Mouse (Mus musculus) intestine, embryonic 16.5 days (tissue): Measurements from ENCODE around the gene Ptx4. TPM values are rescaled to one million over a fixed set of nuclear protein-coding genes. Genes with fewer than 3 reads are reported as not detected.

Source experiments
- ATAC-seq: fragments of 200-750 bp; cut with Nextera tagmentation; 2 replicates; pipeline ENCODE4 v1.8.0; 2017; ENCODE audit warnings: moderate TSS enrichment, moderate library complexity
- H3K27ac ChIP-seq: fragments of 300-500 bp; sonication (generic); 2 replicates; pipeline ENCODE4 v1.5.1; 2014; ENCODE audit warnings: mild to moderate bottlenecking, low read length
- H3K27me3 ChIP-seq: fragments of 300-500 bp; sonication (generic); replicated peaks from 2 replicates; pipeline ENCODE4 v1.6.1; 2014; ENCODE audit warnings: low read length, control low read depth, mixed read lengths; ENCODE audit not compliant: control insufficient read depth, insufficient read depth
- H3K36me3 ChIP-seq: fragments of 300-500 bp; sonication (generic); 2 replicates; pipeline ENCODE4 v1.6.1; 2014; ENCODE audit warnings: low read length, control low read depth; ENCODE audit not compliant: control insufficient read depth, insufficient read depth
- H3K4me1 ChIP-seq: fragments of 300-500 bp; sonication (generic); 2 replicates; pipeline ENCODE4 v1.6.1; 2014; ENCODE audit warnings: low read length, control low read depth, mixed read lengths; ENCODE audit not compliant: control insufficient read depth, insufficient read depth
- H3K4me2 ChIP-seq: fragments of 300-500 bp; sonication (generic); 2 replicates; pipeline ENCODE4 v1.6.1; 2014; ENCODE audit warnings: low read depth, low read length, control low read depth
- H3K4me3 ChIP-seq: fragments of 300-500 bp; sonication (generic); 2 replicates; pipeline ENCODE4 v1.5.1; 2014; ENCODE audit warnings: mild to moderate bottlenecking, low read length
- H3K9ac ChIP-seq: fragments of 300-500 bp; sonication (generic); 2 replicates; pipeline ENCODE4 v1.6.1; 2014; ENCODE audit warnings: low read depth, low read length
- H3K9me3 ChIP-seq: fragments of 300-500 bp; sonication (generic); 2 replicates; pipeline ENCODE4 v1.6.1; 2016; ENCODE audit warnings: low read length, control low read depth; ENCODE audit not compliant: control insufficient read depth
- WGBS: fragments of 180-500 bp; shearing (Covaris S2); extraction: QIAGEN DNeasy Blood & Tissue Kit; methylation state at CpG from one replicate; pipeline ENCODE4 v1.1.7; 2014; 5-methylcytosine and 5-hydroxymethylcytosine counted together
- polyA plus RNA-seq: library from polyadenylated mRNA; unstranded; fragments of >200 nt; fragmentation: Nextera tagmentation; extraction: Ambion mirVana; gene quantifications from 2 replicates; pipeline ENCODE4 v1.2.1, GENCODE M21; 2015

Gene Ptx4
- 0.20 and 0.24 TPM in 2 replicates for polyA plus RNA-seq

- 41% methylated on average over 3 of the region's 3 CpGs for WGBS
- H3K4me3 ChIP-seq = no peak within 1 kb of the TSS
- no peak within 1 kb of the TSS for H3K27ac ChIP-seq
- no peaks in the 10 kb centered on the region for H3K9me3 ChIP-seq
- H3K4me1 ChIP-seq = no peaks in the 10 kb centered on the region
- no peak within 1 kb of the TSS for H3K4me2 ChIP-seq
- no peaks in the 10 kb centered on the region for H3K36me3 ChIP-seq
- no peak for ATAC-seq
- 0 out of 2 replicates have a peak, but pooled peaks cover 3% of the 10 kb centered on the region for H3K27me3 ChIP-seq
- H3K9ac ChIP-seq = no peak within 1 kb of the TSS
Observed at GRCm38 (mm10) chr17:25120406-25120805, at the start of gene Ptx4. Gene Ptx4 (plus strand): TSS chr17:25120760.

GRCm38 (mm10) chr17:25076906-25077305 is 43.7 kb upstream of the Ptx4 start:
- WGBS = 86% methylated on average over 4 of the region's 4 CpGs
- H3K4me3 ChIP-seq = no peak overlapping the region
- H3K4me2 ChIP-seq = no peak overlapping the region

GRCm38 (mm10) chr17:25077771-25078372 is 42.7 kb upstream of the Ptx4 start:
- H3K27ac ChIP-seq = peak overlapping the region; percentile 62
- WGBS = 58% methylated on average over 13 of the region's 13 CpGs
- H3K27me3 ChIP-seq = no peaks in the 10 kb centered on the region
- peaks cover 25% of the 10 kb centered on the region for H3K4me1 ChIP-seq
- peak overlapping the region; percentile 45 for H3K4me2 ChIP-seq
- H3K36me3 ChIP-seq = no peaks in the 10 kb centered on the region
- H3K4me3 ChIP-seq = peak overlapping the region; percentile 43
- no peak for ATAC-seq
- peak overlapping the region; percentile 56 for H3K9ac ChIP-seq
- H3K9me3 ChIP-seq = no peaks in the 10 kb centered on the region

More at GRCm38 (mm10) chr17:25076906-25077305, 43.7 kb upstream of the Ptx4 start:
- Histone ChIP-seq H3K4me1 (peaks cover 19% of the 10 kb centered on the region), H3K27ac (no peak overlapping the region), H3K9me3 (no peaks in the 10 kb centered on the region), H3K9ac (no peak overlapping the region), H3K27me3 (no peaks in the 10 kb centered on the region), H3K36me3 (no peaks in the 10 kb centered on the region)
- ATAC-seq = no peak

- H3K9me3 ChIP-seq = no peaks in the 10 kb centered on the region
- peak overlapping the region; percentile 43 for H3K4me3 ChIP-seq
- ATAC-seq = no peak
- H3K4me1 ChIP-seq = peaks cover 41% of the 10 kb centered on the region
- peak overlapping the region; percentile 56 for H3K9ac ChIP-seq
- H3K27ac ChIP-seq = peak overlapping the region; percentile 98
- H3K27me3 ChIP-seq = no peaks in the 10 kb centered on the region
- 77% methylated on average over 13 of the region's 13 CpGs for WGBS
- H3K4me2 ChIP-seq = peak overlapping the region; percentile 45
- no peaks in the 10 kb centered on the region for H3K36me3 ChIP-seq
Observed at GRCm38 (mm10) chr17:25080210-25080609, 40.4 kb upstream of the Ptx4 start.

- peaks cover 41% of the 10 kb centered on the region for H3K4me1 ChIP-seq
- peak overlapping the region; percentile 56 for H3K9ac ChIP-seq
- WGBS = 45% methylated on average over 11 of the region's 11 CpGs
- ATAC-seq = peak; percentile 16; the same call in 1 of the 2 replicates
- H3K9me3 ChIP-seq = no peaks in the 10 kb centered on the region
- no peaks in the 10 kb centered on the region for H3K27me3 ChIP-seq
- peak overlapping the region; percentile 45 for H3K4me2 ChIP-seq
- no peaks in the 10 kb centered on the region for H3K36me3 ChIP-seq
- peak overlapping the region; percentile 43 for H3K4me3 ChIP-seq
- peak overlapping the region; percentile 98 for H3K27ac ChIP-seq
Observed at GRCm38 (mm10) chr17:25080960-25081381, 39.6 kb upstream of the Ptx4 start.

GRCm38 (mm10) chr17:25082081-25082847 is 38.3 kb upstream of the Ptx4 start:
- Histone ChIP-seq H3K36me3 (no peaks in the 10 kb centered on the region), H3K9me3 (no peaks in the 10 kb centered on the region), H3K27ac (peak overlapping the region; percentile 98), H3K4me1 (peaks cover 41% of the 10 kb centered on the region), H3K4me2 (peak overlapping the region; percentile 20), H3K27me3 (no peaks in the 10 kb centered on the region), H3K9ac (0 out of 2 replicates have a peak overlapping the region, but pooled peaks have one; percentile 16), H3K4me3 (no peak overlapping the region)
- WGBS = 38% methylated on average over 14 of the region's 14 CpGs
- peak; percentile 66 for ATAC-seq

- WGBS = 55% methylated on average over 3 of the region's 3 CpGs
- ATAC-seq = no peak
- 0 out of 2 replicates have a peak overlapping the region, but pooled peaks have one; percentile 16 for H3K9ac ChIP-seq
Observed at GRCm38 (mm10) chr17:25082887-25083286, 37.7 kb upstream of the Ptx4 start.

GRCm38 (mm10) chr17:25083444-25083931 is 37.1 kb upstream of the Ptx4 start, which contains the start of gene Tmem204:
Gene Tmem204 (minus strand): TSS chr17:25083591.
- peaks cover 30% of the 10 kb centered on the region for H3K4me1 ChIP-seq
- H3K9me3 ChIP-seq = no peaks in the 10 kb centered on the region
- peak within 1 kb of the TSS; percentile 20 for H3K4me2 ChIP-seq
- H3K27me3 ChIP-seq = no peaks in the 10 kb centered on the region
- H3K4me3 ChIP-seq = no peak within 1 kb of the TSS
- WGBS = 32% methylated on average over 7 of the region's 7 CpGs
- H3K27ac ChIP-seq = peak within 1 kb of the TSS; percentile 98
- peak within 1 kb of the TSS; percentile 33; the same call in 1 of the 2 replicates for H3K9ac ChIP-seq
- peak; percentile 87 for ATAC-seq
- no peaks in the 10 kb centered on the region for H3K36me3 ChIP-seq

More at GRCm38 (mm10) chr17:25082887-25083286, 37.7 kb upstream of the Ptx4 start:
- peak overlapping the region; percentile 98 for H3K27ac ChIP-seq
- no peaks in the 10 kb centered on the region for H3K27me3 ChIP-seq
- H3K4me2 ChIP-seq = no peak overlapping the region
- no peak overlapping the region for H3K4me3 ChIP-seq
- H3K9me3 ChIP-seq = no peaks in the 10 kb centered on the region
- H3K4me1 ChIP-seq = peaks cover 36% of the 10 kb centered on the region
- H3K36me3 ChIP-seq = no peaks in the 10 kb centered on the region

GRCm38 (mm10) chr17:25084835-25085385 is 35.6 kb upstream of the Ptx4 start:
- Histone ChIP-seq H3K9me3 (no peaks in the 10 kb centered on the region), H3K27me3 (no peaks in the 10 kb centered on the region), H3K4me2 (no peak overlapping the region), H3K9ac (no peak overlapping the region), H3K36me3 (no peaks in the 10 kb centered on the region), H3K4me1 (peaks cover 29% of the 10 kb centered on the region), H3K27ac (peak overlapping the region; percentile 98), H3K4me3 (no peak overlapping the region)
- WGBS = 74% methylated on average over 13 of the region's 13 CpGs
- ATAC-seq = no peak
